Mouse (Mus musculus): Measurements from ENCODE around the gene Cd6.
A peak's percentile ranks its signal among the peaks of the same experiment; 100 is the strongest.

The Cd6 gene

GRCm38 (mm10) chr19:10829436-10830175, at the start of gene Cd6:
Cd6 (minus strand) TSS chr19:10830058.
- no peak for DNase-seq (ENCODE audit: extremely low spot score, low read depth, low spot score)

- DNase-seq (ENCODE audit: extremely low spot score, low read depth, low spot score): no peak
Measured at GRCm38 (mm10) chr19:10878201-10878837, 48.5 kb upstream of the Cd6 start.

- no peak for DNase-seq (ENCODE audit: extremely low spot score, low read depth, low spot score)
Measured at GRCm38 (mm10) chr19:10871328-10871961, 41.6 kb upstream of the Cd6 start.

GRCm38 (mm10) chr19:10870676-10871075, 40.8 kb upstream of the Cd6 start:
- no peak for DNase-seq (ENCODE audit: extremely low spot score, low read depth, low spot score)

DNA sequence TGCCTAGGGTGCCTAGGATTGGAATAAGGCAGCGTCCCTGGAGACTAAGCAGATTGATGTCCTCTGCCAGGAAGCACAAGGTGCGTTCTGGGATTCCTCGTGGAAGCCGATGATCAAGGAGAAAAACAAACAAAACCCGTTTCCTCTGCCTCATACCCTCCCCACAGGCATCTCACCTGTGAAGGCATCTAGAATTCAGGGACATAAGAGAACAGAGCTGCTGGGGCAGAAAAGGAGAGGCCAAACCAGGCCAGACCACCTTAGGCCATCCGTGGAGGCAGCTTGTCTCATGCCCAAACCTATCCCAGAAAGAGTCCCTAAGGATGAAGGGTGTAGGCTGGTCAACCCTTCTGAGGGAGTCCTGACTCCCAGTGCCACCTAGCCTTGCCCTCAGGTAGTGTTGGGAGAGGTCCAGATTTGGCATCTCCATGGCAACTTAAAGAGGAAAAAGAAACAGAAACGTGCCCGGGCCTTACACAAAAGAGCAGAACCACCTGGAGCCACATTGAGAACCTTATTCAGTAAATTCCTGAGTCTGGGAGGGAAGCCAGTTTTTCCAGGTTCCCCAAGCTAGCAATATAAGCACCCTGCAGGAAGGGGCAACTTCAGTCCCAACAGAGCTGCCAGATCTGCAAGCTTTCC, 40.1 kb upstream of the Cd6 start, which contains the start of gene Tmem132a:
Gene Tmem132a (minus strand): TSS at position 55 of the 642 bp plus-strand sequence.
- no peak for DNase-seq (ENCODE audit: extremely low spot score, low read depth, low spot score)

GRCm38 (mm10) chr19:10869241-10869885, 39.5 kb upstream of the Cd6 start:
- peak; percentile 52 for DNase-seq (ENCODE audit: extremely low spot score, low read depth, low spot score)

DNA sequence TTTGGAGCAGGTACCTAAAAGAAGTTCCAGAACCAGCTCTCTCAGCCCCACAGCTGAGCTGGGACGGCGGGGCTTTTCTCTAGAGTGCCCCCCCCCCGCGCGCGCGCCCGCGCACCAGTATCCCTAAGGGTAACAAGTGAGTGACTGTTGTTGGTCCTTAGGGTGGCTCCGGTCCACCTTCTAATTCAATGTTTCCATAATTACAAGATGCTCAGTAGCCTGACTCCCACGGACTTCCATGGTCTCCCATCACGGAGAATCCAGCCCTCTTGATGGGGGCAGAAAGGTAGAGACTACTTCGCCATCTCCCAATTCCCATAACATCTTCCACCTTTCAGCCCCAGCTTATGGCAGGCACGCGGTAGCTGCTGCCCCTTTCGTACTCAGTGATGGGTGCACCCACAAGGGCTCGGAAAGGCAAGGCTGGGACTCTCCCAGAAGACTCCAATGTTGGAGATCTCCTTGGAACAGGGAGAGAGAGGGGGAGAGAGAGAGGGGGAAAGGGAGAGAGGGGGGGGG, 38.8 kb upstream of the Cd6 start:
- DNase-seq (ENCODE audit: extremely low spot score, low read depth, low spot score): no peak

GRCm38 (mm10) chr19:10867946-10868622, 38.2 kb upstream of the Cd6 start:
- DNase-seq (ENCODE audit: extremely low spot score, low read depth, low spot score): no peak

- no peak for DNase-seq (ENCODE audit: extremely low spot score, low read depth, low spot score)
Measured at GRCm38 (mm10) chr19:10866351-10866750, 36.5 kb upstream of the Cd6 start.

DNA sequence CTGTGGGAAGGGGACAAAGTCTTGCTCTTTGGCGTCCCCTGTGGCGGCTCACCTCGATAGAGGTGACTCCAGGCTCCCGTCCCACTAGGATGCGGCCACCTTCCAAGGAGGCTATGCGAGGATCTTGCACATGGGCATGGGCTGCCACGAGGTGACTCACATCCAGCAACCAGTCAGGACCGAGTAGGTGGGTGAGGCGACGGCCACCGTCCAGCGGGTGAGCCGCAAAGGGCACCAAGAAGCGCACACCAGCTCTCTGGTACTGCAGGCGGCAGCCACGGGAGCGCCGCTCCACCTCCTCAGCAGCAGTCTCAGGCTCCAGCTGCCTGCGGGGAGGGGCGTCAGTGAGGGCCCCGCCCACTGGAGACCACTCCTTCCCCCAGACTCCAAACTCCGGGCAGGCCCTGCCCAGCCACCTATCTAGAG, 30.2 kb upstream of the Cd6 start:
- DNase-seq (ENCODE audit: extremely low spot score, low read depth, low spot score): no peak

DNA sequence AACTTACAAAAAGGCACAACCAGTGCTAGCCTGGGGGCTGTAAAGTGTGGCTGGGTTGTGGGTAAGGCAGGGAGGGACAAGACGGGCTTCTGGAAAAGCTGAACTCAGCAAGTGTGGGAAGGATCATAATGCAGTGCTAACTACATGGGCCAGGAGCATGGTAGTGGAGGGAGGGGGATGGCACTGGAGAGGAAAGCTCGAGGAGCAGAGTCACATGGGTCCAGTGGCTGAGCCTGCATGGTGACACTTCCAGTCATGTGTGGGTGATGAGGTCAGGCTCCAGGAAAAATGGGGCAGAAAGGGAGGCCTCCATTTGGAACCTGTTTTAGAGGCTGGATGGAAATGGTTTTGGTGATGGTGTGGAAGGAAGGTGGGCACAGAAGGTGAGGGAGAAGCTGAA, 26.7 kb upstream of the Cd6 start:
- DNase-seq (ENCODE audit: extremely low spot score, low read depth, low spot score): no peak

GRCm38 (mm10) chr19:10855422-10855821, 25.6 kb upstream of the Cd6 start:
- no peak for DNase-seq (ENCODE audit: extremely low spot score, low read depth, low spot score)

- no peak for DNase-seq (ENCODE audit: extremely low spot score, low read depth, low spot score)
Measured at GRCm38 (mm10) chr19:10847311-10848087, 17.6 kb upstream of the Cd6 start.

DNA sequence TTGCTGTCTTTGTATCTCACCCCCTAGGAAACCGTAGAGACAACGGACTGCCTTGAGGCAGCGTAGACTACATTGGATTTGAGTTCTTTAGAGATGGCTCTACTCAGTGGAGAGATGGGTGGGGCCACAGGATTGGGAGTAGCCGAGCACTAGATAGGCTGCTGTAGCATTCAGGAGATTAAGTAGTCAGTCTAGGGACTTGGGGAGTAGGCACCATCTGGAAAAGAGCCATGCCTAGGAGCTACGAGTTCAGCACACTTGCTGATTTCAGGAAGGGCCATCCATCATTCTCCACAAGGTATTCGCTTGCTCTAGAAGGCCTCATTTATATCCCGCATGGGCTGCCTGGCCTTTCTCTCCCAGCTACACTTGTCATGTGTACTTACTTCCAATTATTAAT, 16.3 kb upstream of the Cd6 start:
- no peak for DNase-seq (ENCODE audit: extremely low spot score, low read depth, low spot score)

DNA sequence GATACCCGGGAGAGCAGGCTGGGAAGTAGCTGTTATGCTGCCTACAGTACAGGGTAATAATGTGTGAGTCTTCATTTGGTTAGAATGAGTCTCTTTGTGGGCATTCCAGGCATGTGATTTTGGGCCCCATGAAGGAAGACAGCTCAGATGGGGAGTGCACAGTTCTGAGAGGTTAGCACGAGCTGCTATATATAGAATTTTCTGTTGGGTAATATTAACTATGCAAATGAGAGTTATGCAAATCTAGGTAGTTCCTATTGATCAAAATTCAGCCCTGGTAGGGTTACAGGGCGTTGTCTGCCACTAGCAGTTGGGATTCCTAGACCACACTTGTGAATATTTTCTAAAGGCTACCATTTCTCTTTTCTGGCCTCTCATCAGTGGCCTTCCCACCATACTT, 15.6 kb upstream of the Cd6 start:
- no peak for DNase-seq (ENCODE audit: extremely low spot score, low read depth, low spot score)

DNA sequence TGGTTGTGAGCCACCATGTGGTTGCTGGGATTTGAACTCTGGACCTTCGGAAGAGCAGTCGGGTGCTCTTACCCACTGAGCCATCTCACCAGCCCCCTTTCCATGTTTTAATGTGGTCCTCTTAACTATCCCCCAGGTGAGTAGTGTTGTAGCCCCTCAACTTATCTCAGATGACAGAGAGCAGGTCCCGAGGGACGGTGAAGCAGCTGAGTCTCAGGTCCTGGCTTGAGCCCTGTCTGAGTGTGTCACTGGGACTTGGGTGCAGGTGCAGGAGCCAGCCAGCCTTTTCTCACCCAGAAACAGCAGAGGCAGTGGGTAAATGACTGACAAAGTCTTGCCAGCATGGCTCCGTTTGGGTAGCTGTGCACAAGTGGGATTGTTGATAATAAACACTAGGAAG, 14.3 kb upstream of the Cd6 start:
- no peak for DNase-seq (ENCODE audit: extremely low spot score, low read depth, low spot score)

DNA sequence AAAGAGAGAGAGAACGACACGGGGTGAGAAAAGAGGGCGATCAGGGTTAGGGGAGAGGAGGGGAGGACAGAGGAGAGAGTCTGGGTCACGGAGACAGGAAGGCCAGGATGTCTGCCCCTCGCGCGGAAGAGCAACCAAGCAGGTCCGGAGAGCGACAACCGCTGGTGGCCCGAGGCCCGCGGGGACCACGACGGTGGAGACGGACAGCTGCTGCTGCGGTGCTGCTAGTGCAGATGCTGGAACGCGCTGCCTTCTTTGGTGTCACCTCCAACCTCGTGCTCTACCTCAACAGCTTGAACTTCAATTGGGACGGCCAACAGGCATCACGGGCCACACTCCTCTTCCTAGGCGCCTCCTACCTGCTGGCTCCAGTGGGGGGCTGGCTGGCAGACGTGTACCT, 13.1 kb upstream of the Cd6 start:
- DNase-seq (ENCODE audit: extremely low spot score, low read depth, low spot score): no peak

DNA sequence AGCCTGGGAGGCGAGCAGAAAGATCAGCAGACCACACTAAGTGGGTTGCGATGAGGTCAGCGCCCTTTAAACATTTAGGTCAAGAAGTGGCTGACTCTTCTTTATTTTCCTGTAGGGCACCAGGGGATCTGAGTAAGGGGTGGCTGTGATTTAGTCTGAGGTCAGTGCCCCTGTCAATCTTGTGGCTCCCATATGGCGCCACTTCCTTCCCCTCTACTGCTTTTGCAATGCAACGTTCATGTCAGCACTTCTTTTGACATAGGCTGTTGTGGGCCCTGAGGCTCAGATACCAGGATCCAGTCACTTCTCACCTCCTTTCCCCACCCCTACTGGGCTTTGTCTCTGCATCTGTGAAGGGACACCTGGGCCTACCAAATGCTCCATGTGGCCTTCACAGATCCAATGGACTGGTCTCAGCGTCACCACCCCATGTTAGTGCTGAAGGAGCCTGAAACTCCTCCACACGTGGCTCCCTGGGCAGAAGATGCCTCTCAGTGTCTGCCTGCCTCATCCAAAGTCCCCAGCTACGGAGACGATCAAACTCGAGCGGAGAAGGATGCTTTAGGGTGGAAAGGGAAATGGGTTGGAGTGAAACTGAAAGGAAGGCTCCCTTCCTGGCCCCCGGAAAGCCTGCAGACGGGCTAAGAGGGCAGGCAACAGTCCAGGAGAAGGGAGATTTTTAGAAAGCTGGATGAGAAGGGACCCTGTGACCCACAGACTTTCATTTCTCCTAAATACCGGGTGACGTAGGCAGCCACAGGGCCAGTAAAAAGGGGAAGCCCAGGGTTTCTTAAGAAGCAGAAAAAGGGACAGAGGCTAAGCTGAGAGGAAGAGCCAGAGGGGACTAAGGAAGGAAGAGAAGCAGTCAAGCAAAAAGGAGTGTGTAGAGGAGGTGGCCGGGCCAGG, 12.1 kb upstream of the Cd6 start:
- DNase-seq (ENCODE audit: extremely low spot score, low read depth, low spot score): no peak
